Mouse (Mus musculus) lung, postnatal 0 days (tissue): ENCODE data around the gene Ntn1. TPM values are rescaled to one million over a fixed set of nuclear protein-coding genes. Genes with fewer than 3 reads are reported as not detected.

Source experiments
- ATAC-seq: fragments of 200-750 bp; cut with Nextera tagmentation; 2 replicates; pipeline ENCODE4 v1.8.0; 2017; ENCODE audit warnings: moderate library complexity
- DNase-seq: peaks from one replicate; pipeline ENCODE4 v3.0.0-alpha.2; 2016; ENCODE audit warnings: low spot score
- H3K27ac ChIP-seq: fragments of 300-500 bp; sonication (generic); 2 replicates; pipeline ENCODE4 v1.5.1; 2014; ENCODE audit warnings: antibody characterized with exemption, mild to moderate bottlenecking, low read length, mixed read lengths
- H3K27me3 ChIP-seq: fragments of 300-500 bp; sonication (generic); replicated peaks from 2 replicates; pipeline ENCODE4 v1.6.1; 2014; ENCODE audit warnings: low read length, mixed read lengths; ENCODE audit not compliant: insufficient read depth
- H3K36me3 ChIP-seq: fragments of 300-500 bp; sonication (generic); 2 replicates; pipeline ENCODE4 v1.6.1; 2014; ENCODE audit warnings: low read length, mixed read lengths; ENCODE audit not compliant: insufficient read depth
- H3K4me1 ChIP-seq: fragments of 300-500 bp; sonication (generic); 2 replicates; pipeline ENCODE4 v1.6.1; 2014; ENCODE audit warnings: antibody characterized with exemption, low read depth, low read length, mixed read lengths; ENCODE audit not compliant: insufficient read depth
- H3K4me2 ChIP-seq: fragments of 300-500 bp; sonication (generic); replicated peaks from 2 replicates; pipeline ENCODE4 v1.6.1; 2014; ENCODE audit warnings: low read depth, mild to moderate bottlenecking, low read length, moderate library complexity, mixed read lengths
- H3K4me3 ChIP-seq: fragments of 300-500 bp; sonication (generic); 2 replicates; pipeline ENCODE4 v1.5.1; 2014; ENCODE audit warnings: low read depth, low read length
- H3K9ac ChIP-seq: fragments of 300-500 bp; sonication (generic); replicated peaks from 2 replicates; pipeline ENCODE4 v1.6.1; 2014; ENCODE audit warnings: low read depth, mild to moderate bottlenecking
- H3K9me3 ChIP-seq: fragments of 300-500 bp; sonication (generic); 2 replicates; pipeline ENCODE4 v1.6.1; 2016; ENCODE audit warnings: low read length, mixed read lengths
- CTCF ChIP-seq: IDR thresholded peaks from 2 replicates; pipeline ENCODE4 v1.5.1; 2016; ENCODE audit warnings: antibody characterized with exemption, mild to moderate bottlenecking
- EP300 ChIP-seq: IDR thresholded peaks from 2 replicates; pipeline ENCODE4 v1.6.1; 2016; ENCODE audit warnings: antibody characterized with exemption, mild to moderate bottlenecking, control low read depth
- WGBS: fragments of 180-500 bp; shearing (Covaris S2); extraction: QIAGEN DNeasy Blood & Tissue Kit; methylation state at CpG from one replicate; pipeline ENCODE4 v1.1.7; 2014; 5-methylcytosine and 5-hydroxymethylcytosine counted together
- polyA plus RNA-seq: library from polyadenylated mRNA; unstranded; fragments of >200 nt; fragmentation: Nextera tagmentation; extraction: Ambion mirVana; gene quantifications from 2 replicates; pipeline ENCODE4 v1.2.1, GENCODE M21; 2015

Gene Ntn1
- polyA plus RNA-seq, 1 experiment from 2014 or later = 7.2 TPM

- Histone ChIP-seq H3K9me3 (no peaks in the 10 kb centered on the region), H3K36me3 (no peaks in the 10 kb centered on the region), H3K27me3 (no peaks in the 10 kb centered on the region), H3K9ac (no peak overlapping the region), H3K4me3 (no peak overlapping the region), H3K4me1 (peaks cover 14% of the 10 kb centered on the region; the same call in 1 of the 2 replicates), H3K4me2 (no peak overlapping the region), H3K27ac (peak overlapping the region; percentile 69)
- DNase-seq = no peak
- TF ChIP-seq EP300 = no peak
- no peak for TF ChIP-seq CTCF
- WGBS = 91% methylated on average over 5 of the region's 5 CpGs
- no peak for ATAC-seq
Observed at GRCm38 (mm10) chr11:68342761-68343160, 57.9 kb downstream of the Ntn1 start.

GRCm38 (mm10) chr11:68342003-68342400 is 58.6 kb downstream of the Ntn1 start:
- H3K4me3 ChIP-seq = no peak overlapping the region
- DNase-seq = no peak
- peak; percentile 61 for ATAC-seq
- H3K4me2 ChIP-seq = no peak overlapping the region
- peak overlapping the region; percentile 69 for H3K27ac ChIP-seq
- H3K36me3 ChIP-seq = no peaks in the 10 kb centered on the region
- no peaks in the 10 kb centered on the region for H3K9me3 ChIP-seq
- TF ChIP-seq CTCF (no peak), EP300 (no peak)
- peaks cover 14% of the 10 kb centered on the region; the same call in 1 of the 2 replicates for H3K4me1 ChIP-seq
- no peaks in the 10 kb centered on the region for H3K27me3 ChIP-seq
- no peak overlapping the region for H3K9ac ChIP-seq
- 32% methylated on average over 5 of the region's 5 CpGs for whole genome bisulfite sequencing

- Histone ChIP-seq H3K36me3 (no peaks in the 10 kb centered on the region), H3K4me1 (peaks cover 14% of the 10 kb centered on the region; the same call in 1 of the 2 replicates), H3K4me3 (no peak overlapping the region), H3K9ac (no peak overlapping the region), H3K27me3 (no peaks in the 10 kb centered on the region), H3K4me2 (no peak overlapping the region), H3K27ac (peak overlapping the region; percentile 69), H3K9me3 (no peaks in the 10 kb centered on the region)
- TF ChIP-seq CTCF = peak; percentile 63
- TF ChIP-seq EP300 = no peak
- WGBS = 59% methylated on average over 13 of the region's 13 CpGs
- DNase-seq (peak; percentile 47), ATAC-seq (peak; percentile 79)
Observed at GRCm38 (mm10) chr11:68341111-68342002, 59.3 kb downstream of the Ntn1 start.

GRCm38 (mm10) chr11:68340366-68340765 is 60.3 kb downstream of the Ntn1 start:
- 81% methylated on average over 3 of the region's 3 CpGs for WGBS
- no peak overlapping the region for H3K4me2 ChIP-seq
- H3K9ac ChIP-seq = no peak overlapping the region
- H3K27ac ChIP-seq = no peak overlapping the region
- no peak for DNase-seq
- H3K27me3 ChIP-seq = no peaks in the 10 kb centered on the region
- no peak overlapping the region for H3K4me3 ChIP-seq
- TF ChIP-seq EP300 (no peak), CTCF (no peak)
- H3K9me3 ChIP-seq = no peaks in the 10 kb centered on the region
- peaks cover 14% of the 10 kb centered on the region; the same call in 1 of the 2 replicates for H3K4me1 ChIP-seq
- no peak for ATAC-seq
- H3K36me3 ChIP-seq = no peaks in the 10 kb centered on the region

- no peak for DNase-seq
- Histone ChIP-seq H3K4me3 (no peak overlapping the region), H3K4me2 (no peak overlapping the region), H3K9me3 (no peaks in the 10 kb centered on the region), H3K27ac (no peak overlapping the region), H3K36me3 (no peaks in the 10 kb centered on the region), H3K9ac (no peak overlapping the region), H3K27me3 (no peaks in the 10 kb centered on the region), H3K4me1 (peaks cover 14% of the 10 kb centered on the region; the same call in 1 of the 2 replicates)
- 94% methylated on average over 13 of the region's 13 CpGs for WGBS
- ATAC-seq = no peak
- TF ChIP-seq CTCF (no peak), EP300 (no peak)
Observed at GRCm38 (mm10) chr11:68339856-68340255, 60.8 kb downstream of the Ntn1 start.

- Histone ChIP-seq H3K9me3 (no peaks in the 10 kb centered on the region), H3K27me3 (no peaks in the 10 kb centered on the region), H3K27ac (no peak overlapping the region), H3K4me3 (no peak overlapping the region), H3K4me2 (no peak overlapping the region), H3K4me1 (peaks cover 14% of the 10 kb centered on the region; the same call in 1 of the 2 replicates), H3K36me3 (no peaks in the 10 kb centered on the region), H3K9ac (no peak overlapping the region)
- DNase-seq (no peak), ATAC-seq (no peak)
- TF ChIP-seq CTCF = no peak
- 92% methylated on average over 7 of the region's 7 CpGs for WGBS
Observed at GRCm38 (mm10) chr11:68339331-68339730, 61.3 kb downstream of the Ntn1 start.
